Mouse (Mus musculus): ENCODE results near the gene Gpc6.
"Not testable (repeated sequence)": the region's sequence is repeated elsewhere in the genome, so short reads cannot be mapped to it uniquely, and the experiment has no call there.

The Gpc6 gene

DNA sequence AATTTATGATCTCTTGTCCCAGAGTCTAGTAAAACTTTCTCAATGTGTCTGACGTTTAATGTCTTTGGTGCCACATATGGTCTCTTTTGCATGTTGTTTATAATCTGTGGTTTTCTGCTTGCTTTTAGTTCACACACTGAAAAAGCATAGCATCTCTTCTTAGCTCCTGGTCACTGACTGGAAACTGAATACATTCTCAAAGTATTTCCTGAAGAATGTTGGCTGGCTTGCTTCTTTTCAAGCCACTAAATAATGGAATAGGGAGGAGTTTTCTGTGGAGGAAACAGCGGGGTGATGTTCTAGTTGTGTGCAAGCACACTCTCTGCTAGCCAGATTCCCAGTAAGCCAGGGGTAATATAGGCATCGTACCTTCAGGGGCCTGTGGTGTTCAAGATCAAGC is 502.7 kb downstream of the Gpc6 start:
- DNase-seq (ENCODE audit: extremely low read depth, low read depth, low spot score) = no peak

DNA sequence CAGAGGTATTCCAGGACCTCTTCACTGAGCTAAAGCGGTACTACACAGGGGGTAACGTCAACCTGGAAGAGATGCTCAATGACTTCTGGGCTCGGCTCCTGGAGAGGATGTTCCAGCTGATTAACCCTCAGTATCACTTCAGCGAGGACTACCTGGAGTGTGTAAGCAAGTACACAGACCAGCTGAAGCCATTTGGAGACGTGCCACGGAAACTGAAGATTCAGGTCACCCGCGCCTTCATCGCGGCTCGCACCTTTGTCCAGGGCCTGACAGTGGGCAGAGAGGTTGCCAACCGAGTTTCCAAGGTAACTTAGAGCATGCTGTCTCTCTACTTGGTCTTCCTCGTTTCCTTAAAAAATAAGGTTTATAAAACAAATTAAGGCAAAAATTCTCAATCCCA is 510.6 kb downstream of the Gpc6 start:
- no peak for DNase-seq (ENCODE audit: extremely low read depth, low read depth, low spot score)

DNA sequence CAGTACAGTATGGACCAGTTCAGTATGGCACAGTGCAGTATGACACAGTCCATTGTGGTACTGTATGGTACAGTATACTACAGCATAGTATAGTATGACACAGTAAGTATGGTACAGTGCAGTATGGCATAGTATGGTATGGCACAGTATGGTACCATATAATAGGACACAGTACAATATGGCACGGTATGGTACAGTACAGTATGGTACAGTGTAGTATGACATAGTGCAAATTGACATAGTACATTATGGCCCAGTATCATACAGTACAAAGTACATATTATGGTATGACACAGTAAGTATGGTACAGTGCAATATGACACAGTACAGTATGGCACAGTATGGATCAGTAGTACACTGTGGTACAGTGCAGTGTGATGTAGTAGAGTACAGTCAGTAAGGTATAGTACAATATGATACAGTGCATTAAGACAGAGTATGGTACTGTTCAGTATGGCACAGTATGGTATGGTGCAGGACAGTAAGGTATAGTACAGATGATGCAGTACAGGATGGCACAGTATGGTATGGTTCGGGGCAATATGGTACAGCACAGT is 521.6 kb downstream of the Gpc6 start:
- not testable (repeated sequence) for DNase-seq (ENCODE audit: extremely low read depth, low read depth, low spot score)

DNA sequence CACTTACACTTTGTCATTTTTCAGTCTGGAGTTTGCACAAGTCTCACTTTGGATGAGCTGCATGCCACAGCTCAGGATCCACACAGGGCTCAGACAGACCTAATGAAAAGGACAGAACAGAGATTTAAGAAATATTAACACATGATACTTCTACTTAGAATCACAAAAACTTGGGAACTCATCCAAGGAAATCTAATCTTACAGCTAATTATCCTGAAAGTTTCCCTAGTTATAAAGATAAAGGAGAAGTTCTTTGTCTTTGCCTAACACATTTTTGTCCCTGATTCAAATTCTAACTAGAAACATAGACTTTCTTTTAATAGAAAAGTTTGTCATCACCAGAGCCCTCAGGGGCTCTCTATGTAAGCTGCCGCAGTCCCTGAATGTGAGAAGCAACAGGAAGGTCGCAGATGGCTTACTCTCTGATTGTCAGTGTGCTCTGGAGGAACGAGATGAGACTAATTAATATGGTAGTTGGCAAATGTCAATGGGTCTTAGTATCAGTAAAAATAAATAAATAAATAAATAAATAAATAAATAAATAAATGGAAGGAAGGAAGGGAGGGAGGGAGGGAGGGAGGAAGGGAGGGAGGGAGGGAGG is 526.4 kb downstream of the Gpc6 start:
- DNase-seq (ENCODE audit: extremely low read depth, low read depth, low spot score) = no peak

DNA sequence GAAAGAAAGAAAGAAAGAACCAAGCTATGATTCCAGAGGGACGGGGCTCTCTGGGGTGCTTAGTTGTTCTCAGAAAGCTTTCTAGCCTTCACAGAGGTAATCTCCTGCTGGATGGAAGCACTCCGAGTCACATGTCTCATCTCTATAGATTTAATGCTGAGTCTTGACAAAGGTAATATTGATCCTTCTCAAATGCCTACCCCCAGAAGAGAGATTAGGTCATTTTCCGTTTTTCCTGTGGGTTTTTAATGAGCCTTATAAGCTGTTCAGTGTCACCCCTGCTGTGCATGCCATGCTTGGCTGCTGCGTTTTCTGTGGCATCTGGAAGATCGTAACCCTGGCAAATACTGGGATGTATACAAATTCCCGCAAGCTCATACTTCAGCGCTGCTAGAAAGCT is 527.0 kb downstream of the Gpc6 start:
- DNase-seq (ENCODE audit: extremely low read depth, low read depth, low spot score) = no peak

DNA sequence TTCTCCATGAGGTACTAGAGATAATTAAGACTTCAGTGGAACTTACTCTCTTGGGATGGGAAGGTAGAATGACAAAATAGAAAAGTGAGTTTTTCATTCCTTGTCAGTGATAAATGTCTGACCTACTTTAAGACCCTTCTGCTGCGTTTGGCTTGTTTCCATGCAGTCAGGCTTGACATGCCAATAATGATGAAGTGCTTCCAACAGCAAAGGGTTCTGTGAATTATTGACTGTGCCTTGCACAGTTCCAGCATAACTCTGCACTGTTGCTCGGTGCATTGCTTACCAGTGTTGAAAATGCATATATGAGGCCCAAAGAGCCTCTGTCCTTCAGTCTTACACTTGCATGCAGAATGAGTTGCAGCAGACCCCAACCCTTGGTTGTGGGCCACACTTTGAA is 548.3 kb downstream of the Gpc6 start:
- DNase-seq (ENCODE audit: extremely low read depth, low read depth, low spot score) = no peak

DNA sequence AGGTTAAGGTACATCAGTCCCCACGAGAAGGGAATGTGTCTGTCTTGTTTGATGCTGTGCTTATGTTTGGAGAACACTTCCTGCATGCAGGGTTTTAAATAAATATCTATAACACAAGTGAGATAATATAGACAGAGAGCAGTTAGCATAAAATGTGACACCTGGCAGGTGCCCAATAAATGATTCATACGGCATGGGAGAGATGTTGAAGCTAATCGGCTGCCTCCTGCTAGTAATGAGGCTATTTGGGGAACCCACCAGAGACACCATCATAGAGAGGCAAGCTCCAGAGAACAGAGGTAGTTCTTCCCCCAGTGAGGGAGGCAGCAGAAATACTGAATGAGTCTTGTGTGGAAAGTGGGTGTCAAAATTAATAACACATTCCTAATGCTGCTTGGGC is 553.8 kb downstream of the Gpc6 start:
- no peak for DNase-seq (ENCODE audit: extremely low read depth, low read depth, low spot score)

DNA sequence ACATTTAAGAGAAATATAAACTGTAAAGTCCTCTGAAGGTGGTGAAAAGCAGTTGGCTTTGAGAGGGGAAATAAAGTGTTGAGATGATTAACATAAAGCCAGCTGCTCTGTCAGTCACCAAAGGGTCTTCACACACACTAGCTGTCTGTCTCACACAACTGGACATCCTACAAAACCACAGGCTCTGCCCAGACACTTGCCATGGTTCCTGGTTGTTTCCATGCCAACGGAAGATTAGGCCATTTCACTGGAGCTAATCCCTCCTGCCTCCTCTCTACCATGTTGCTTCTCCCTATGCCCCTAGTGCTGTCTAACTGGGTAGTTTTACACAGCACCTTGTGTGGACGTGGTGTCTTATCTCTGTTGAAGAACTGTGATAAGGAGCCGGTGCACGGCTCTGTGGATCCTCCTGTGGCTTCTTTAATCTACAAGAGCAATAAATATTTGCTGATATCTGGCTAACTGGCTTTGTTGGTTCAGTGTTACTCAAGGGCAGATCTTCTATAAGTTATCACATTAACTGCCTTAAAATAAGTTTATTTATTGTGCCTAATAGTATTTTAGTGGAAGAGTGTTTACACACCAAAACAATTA is 562.1 kb downstream of the Gpc6 start:
- DNase-seq (ENCODE audit: extremely low read depth, low read depth, low spot score) = no peak

DNA sequence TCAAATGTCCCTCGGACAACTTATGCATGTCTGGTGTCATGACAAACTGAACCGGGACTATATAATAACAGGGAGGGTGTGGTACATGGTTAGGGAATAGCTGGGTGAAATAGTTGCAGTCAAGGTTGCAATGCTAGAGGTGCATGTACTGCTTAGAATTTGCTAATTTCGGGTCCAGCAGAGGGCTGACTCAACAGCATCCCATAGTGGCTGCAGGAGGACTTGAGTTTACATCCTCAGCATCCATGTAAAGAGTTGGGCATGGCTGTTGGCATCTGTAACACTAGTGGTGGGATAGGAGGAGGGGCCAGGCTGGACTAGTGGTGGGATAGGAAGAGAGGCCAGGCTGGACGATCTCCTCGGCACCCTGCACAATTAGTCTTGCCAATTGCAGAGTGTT is 565.4 kb downstream of the Gpc6 start:
- no peak for DNase-seq (ENCODE audit: extremely low read depth, low read depth, low spot score)

DNA sequence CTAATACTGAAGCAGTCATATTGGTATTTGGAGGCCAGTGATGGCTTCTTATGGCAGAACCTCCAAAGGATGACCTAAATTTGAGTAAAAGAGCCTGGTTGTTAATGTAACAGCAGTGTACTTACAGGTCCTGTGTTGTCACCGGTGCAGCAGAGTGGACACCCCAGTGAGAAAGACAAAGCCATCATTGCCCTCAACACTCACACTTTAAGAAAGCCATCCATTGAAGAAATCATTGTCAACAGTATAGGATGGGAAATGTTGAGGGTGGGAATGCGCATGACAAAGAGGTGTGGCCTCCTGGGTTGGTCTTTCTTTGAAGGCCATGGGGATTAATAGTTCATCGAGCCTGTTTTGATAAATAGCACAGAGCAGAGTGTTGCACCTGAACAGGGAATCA is 570.0 kb downstream of the Gpc6 start:
- no peak for DNase-seq (ENCODE audit: extremely low read depth, low read depth, low spot score)

DNA sequence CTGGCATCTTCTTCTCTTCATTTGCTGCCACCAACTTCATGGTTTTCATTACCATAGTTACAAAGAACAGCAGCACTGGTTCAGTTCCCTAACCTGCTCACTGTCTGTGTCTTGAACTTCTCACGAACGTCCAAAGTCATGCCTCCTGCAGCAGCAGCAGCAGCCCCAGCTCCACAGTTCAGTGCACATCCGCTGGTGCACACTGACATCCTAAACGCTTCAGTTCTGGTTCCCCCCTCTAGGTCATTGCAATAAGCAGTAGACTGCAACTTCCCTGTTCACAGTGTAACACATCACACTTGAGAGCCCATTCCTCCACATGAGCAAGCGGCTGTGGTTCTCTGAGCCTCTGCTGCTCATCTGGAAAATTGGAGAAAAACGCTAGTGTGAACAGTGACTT is 573.7 kb downstream of the Gpc6 start:
- no peak for DNase-seq (ENCODE audit: extremely low read depth, low read depth, low spot score)

DNA sequence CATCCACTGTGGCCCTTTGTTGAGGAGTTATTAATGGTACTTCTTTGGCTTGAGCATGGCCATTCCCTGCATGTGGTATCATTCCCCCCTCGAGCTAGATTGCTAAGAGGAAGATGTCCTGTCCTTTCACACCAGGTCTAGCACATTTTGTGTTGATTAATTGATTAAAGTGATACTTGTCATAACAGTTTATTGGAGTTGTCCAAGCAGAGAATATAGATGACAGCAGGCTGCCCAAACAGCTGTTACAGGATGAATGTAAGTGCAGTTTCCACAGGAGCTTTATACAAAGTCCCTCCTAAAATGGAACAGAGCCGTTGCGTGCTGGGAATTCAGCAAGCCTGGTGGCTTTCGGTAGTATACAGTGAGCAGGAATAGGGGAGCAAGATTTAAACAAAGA is 574.2 kb downstream of the Gpc6 start:
- no peak for DNase-seq (ENCODE audit: extremely low read depth, low read depth, low spot score)

DNA sequence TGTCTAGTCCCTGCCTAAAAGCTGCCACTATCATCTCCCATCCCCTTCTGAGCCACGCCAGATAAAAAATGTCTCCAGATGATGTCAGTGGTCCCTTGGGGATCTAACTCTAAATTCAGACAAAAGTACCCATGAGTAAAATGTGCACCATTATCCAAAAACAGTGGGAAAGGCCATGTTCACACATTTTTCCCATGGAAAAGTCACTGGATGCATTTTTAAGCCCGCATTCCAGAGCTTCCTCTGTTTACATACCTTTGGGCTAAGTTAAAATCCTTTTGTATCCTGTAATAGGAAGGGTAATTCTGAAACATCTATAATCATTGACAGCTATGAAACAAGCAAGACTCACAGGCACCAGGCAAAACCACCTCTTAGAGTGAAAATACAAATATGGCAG is 589.7 kb downstream of the Gpc6 start:
- DNase-seq (ENCODE audit: extremely low read depth, low read depth, low spot score) = no peak

DNA sequence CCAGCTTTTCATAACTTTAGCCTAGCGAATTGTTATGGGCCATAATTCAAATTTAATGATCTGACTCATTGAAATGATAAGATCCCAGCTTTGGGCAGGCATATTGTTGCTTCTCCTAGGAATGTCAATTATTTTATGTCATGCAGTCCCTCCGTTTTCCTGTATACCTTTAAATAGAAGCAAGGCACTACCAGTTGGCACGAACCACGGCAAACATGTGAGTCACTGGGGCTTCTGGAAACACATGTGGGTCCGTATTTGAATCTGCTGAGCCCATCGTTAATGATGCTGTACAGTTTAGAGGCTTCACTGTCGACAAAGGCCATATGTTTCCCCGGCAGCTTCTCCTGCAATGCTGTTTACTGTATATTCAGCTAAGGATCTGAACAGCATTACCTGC is 594.5 kb downstream of the Gpc6 start:
- DNase-seq (ENCODE audit: extremely low read depth, low read depth, low spot score) = no peak

DNA sequence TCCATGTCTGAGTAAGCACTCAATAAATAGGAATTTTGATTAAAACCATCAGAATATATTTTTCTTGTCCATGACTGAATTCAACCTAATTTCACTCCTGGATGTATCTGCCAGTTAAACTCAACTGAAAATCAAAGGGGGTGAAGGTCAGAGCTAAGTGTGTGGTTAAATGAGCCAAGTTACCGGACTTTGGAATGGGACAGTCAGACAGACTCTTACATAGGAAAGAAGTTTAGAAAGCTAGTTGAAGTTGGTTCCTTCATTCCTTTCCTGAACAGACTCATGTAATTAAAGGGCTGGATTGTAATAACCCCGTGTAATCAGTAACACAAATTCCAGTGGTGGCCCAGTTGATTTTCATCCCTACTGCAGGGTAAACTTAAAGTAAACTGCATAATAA is 595.6 kb downstream of the Gpc6 start:
- no peak for DNase-seq (ENCODE audit: extremely low read depth, low read depth, low spot score)

DNA sequence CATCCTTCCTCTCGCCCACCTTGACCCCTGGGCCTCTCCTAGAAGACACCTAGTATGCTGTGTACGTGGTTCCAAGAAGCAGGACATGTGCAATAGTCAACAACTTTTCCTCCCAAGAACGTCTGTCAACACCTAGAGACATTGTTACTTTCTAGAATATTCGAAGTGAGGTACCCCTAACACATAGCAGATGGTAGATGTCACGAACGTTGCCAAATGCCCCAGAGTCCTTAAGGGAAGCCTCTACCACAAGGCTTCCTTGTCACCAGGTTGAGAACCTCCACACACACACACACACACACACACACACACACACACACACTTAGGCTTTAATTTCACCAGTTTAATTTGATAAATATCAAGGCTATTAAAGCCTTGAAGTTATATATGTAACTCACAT is 600.0 kb downstream of the Gpc6 start:
- no peak for DNase-seq (ENCODE audit: extremely low read depth, low read depth, low spot score)

DNA sequence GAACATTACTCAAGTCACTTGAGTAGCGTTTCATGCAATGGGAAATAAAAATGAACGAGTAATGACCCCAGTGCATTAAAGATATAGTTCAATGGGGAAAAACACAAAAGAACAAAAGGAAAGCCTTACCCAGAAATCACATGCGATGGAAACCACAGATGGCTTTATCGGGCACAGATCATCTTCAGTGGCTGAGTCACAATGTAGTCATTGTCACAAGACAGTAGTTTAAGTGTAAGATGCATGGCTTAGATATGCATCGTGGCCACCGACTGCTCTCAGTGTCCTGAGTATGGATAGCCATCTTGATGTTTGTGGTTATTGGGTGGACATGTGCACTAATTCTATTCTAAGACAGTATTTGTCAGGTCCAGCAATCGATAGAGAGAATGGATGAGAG is 601.9 kb downstream of the Gpc6 start:
- no peak for DNase-seq (ENCODE audit: extremely low read depth, low read depth, low spot score)

DNA sequence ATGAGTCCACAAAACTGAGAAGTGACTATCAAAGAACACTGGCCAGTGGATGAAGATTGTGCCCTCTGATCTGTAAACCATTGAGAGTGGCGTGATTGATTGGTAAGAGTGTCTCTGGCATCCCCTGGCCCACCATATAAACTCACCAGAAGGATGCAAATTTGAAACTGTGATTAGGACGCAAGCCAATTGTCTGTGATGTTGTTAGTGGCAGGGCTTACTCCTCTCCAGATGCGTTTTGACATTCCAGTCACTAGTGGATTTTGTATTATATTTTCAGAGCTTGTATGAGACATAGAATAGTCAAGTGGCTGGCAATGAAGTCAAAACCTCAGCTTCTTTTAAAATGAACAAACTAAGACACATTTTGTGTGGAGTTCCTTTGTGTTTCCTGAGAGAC is 604.3 kb downstream of the Gpc6 start:
- DNase-seq (ENCODE audit: extremely low read depth, low read depth, low spot score) = no peak

DNA sequence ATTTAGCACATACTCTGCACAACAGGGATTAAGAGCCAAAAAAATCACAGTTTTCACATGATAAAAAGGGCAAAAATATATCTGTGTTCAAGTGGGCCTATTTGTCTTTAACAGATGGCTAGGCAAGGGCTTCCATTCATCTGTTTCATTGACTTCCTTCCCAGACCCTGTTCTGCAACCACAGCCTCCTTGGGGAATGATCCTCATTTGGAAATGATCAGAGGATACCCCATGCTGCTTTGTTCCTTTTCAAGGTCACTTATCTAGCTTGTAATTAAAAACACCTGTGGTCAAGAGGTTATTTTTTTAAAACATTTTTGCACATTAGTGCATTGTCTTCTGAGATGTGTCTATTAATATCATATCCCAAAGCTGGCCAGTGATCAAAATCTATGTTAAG is 627.7 kb downstream of the Gpc6 start:
- no peak for DNase-seq (ENCODE audit: extremely low read depth, low read depth, low spot score)

DNA sequence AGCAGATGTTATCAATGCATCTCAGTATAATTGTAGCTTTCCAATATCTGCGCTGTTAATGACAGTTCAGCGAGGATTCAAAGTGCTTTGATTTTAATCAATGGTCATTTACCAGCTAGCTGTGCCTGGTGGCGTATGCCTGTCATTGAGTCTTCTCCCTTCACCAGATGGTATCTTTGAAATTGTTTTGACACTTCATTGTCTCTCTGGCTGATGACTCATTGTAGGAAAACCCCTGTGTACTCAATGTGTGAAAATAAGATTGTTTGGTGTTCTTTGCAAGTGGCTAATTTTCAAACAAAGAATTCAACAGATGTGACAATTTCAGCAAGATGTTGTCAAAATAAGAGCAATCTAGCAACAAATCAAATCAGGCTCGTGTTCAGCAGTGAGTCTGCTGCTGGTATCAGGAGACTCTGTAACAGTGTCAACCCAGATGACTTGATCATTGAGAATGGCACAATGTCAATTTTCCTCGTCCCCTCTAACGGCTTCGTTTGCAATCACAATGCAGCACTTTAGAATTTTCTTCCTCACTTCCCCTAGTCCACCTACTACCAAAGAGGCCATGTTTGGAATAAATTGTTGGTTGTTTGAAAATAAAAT is 631.7 kb downstream of the Gpc6 start:
- no peak for DNase-seq (ENCODE audit: extremely low read depth, low read depth, low spot score)

DNA sequence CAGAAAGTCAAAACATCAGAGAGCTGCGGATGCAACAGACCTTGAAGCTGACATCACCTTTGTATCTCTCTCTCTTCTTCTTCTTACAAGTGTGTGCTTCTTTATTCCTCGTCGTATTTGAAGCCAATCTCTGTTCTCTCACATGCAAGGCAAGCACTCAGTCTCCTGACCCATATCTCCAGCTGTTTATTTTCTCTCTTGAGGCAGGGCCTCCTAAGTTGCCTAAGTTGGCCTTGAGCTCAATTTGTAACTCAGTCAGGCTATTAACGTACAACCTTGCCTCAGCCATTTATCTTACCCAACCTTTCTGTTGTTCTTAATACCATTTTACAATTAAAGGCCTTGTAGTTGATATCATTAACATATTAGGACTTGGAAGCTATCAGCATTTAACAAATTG is 637.0 kb downstream of the Gpc6 start:
- DNase-seq (ENCODE audit: extremely low read depth, low read depth, low spot score) = no peak

DNA sequence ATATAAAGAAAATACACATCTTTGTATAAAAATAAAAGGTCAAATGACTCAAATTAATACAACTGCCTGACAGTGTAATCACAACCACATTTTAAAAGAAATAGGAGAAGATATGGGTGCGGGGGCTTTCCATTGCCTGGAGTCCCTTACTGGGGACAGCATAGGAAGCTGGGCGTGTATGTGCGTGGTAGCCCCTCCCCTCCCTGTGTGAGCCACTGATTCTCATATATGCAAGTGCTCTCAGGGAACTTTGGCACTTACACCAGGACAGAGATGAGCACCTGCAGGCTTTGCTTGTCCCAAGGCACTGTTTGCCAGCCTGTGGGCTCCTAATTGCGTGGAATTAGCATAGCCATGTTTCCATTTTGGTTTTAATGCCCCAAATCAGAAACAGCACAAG is 644.2 kb downstream of the Gpc6 start:
- no peak for DNase-seq (ENCODE audit: extremely low read depth, low read depth, low spot score)

DNA sequence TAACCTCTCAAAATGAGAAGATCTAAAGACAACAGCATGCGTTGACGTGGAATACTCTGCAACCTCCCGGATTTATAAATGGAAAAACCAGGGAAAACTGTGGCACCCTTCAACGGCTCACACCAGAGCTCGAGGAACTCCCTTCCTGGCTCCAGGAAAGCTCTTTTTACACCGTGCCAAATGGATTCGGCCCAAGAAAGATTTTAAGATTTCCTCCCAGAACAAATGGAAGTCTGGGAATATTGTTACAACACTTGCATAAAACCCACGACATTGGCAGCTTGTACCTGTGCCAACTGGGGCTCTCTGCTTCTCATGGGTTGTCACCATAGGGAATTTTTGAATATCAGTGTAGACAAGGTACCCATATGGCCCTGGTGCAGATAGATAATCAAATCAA is 647.1 kb downstream of the Gpc6 start:
- no peak for DNase-seq (ENCODE audit: extremely low read depth, low read depth, low spot score)

All from fat pad, adult 2 months (tissue).